Mouse (Mus musculus) frontal cortex, postnatal 25 days (tissue): Measurements from ENCODE around the gene Ern1.

Experiments
- DNase-seq, 2 experiments: peaks; one replicate each; pipeline ENCODE4 v3.0.0; 2022; ENCODE audit warnings: low spot score in 2 of 2

The Ern1 gene

DNA sequence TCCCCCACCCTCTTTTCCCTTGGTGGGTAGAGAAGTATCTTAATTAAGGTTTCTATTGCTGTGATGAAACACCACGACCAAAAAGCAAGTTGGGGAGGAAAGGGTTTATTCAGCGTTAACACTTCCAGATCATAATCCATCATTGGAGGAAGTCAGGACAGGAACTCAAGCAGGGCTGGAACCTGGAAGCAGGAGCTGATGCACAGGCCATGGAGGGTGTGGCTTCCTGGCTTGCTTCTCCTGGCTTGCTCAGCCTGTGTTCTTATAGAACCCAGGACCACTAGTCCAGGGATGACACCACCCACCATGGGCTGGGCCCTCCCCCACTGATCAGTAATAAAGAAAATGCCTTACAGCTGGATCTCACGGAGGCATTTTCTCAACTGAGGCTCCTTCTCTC is 96.9 kb downstream of the Ern1 start:
- no peak for DNase-seq

- no peak for DNase-seq
These were observed 98.0 kb downstream of the Ern1 start for GRCm38 (mm10) chr11:106389611-106390010.

DNA sequence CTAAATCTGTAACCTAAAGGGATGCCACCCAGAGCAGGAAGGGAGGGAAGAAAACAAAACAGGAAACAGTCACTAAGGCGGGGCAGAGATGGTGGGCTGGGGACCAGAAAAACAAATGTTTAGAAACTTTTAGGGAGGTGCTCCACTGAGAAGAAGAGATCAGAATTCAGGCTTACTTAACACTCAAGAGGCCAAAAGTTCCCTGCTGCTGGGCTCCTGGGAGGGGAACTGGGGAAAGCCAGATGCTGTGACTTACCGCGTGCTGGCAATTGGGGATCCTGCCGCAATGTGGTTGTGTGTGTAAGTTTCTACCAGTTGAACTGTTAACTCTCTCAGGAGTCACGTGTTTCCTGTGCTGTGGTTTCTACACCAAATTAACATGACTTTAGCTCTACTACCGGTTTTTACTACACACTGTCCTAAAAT is 99.8 kb downstream of the Ern1 start, which contains the start of gene Icam2:
Gene Icam2, minus strand, starts transcription at position 285 of the 426 bp plus-strand sequence.
- no peak for DNase-seq

GRCm38 (mm10) chr11:106387020-106387419 is 100.6 kb downstream of the Ern1 start:
- no peak for DNase-seq

GRCm38 (mm10) chr11:106386409-106386808 is 101.2 kb downstream of the Ern1 start:
- no peak for DNase-seq

GRCm38 (mm10) chr11:106383051-106383790 is 104.4 kb downstream of the Ern1 start:
- DNase-seq = no peak

DNA sequence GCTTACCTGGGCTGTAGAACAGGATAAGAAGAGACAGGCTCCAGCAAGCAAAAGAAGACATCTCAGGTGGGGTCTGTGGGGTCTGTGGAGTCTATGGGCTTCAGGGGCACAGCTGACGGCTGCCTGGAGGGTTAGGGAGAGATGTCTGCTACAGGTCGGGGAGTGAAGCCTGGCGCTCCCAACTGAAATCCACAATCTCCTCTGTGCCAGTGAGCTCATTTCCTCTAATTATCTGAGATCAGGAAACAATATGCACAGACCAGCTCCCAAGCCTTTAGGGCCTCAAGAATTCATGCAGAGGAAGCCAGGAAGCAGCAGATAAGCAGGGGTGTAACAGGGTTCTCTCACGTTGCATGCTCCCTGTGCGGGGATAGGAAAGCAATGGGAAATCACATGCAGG is 105.2 kb downstream of the Ern1 start:
- DNase-seq = no peak

GRCm38 (mm10) chr11:106381883-106382282 is 105.8 kb downstream of the Ern1 start:
- no peak for DNase-seq

DNA sequence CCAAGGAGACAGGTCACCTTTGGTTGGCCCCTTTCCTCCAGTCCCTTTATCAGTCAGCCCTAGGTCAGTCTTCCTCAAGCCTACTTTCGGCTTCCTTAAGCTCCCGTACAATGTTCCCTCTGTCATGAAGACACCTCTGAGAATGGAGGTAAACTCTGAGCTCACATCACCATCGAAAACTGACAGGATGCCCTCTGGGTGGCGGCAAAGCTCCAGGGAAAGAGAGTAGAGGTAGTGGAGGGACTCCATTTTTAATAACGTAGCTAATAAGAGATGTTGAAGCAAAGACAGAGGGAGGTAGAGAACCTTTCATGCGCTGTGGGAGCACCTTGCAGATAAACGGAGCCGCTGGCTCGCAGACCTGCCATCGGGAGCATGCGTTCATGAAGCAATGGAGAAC is 106.6 kb downstream of the Ern1 start:
- no peak for DNase-seq

DNA sequence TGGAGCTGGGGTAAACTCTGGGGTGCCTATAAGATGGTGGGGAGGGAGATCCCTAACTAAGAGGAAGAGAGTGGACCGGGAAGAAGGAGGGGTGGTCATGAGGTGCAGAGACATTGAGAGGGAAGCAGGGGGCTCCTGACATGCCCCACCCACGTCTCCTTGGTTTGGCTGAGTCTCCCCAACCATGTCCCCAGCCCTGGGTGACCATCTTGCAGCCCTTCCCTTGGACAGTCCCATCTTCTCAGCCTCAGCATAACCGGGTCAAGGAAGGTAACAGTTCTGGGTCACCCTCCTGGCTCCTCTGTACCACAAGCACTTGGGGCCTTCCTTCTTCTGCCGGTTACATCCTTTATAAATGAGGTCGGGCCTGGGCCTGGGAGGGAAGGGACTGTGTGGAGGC is 112.7 kb downstream of the Ern1 start:
- no peak for DNase-seq

DNA sequence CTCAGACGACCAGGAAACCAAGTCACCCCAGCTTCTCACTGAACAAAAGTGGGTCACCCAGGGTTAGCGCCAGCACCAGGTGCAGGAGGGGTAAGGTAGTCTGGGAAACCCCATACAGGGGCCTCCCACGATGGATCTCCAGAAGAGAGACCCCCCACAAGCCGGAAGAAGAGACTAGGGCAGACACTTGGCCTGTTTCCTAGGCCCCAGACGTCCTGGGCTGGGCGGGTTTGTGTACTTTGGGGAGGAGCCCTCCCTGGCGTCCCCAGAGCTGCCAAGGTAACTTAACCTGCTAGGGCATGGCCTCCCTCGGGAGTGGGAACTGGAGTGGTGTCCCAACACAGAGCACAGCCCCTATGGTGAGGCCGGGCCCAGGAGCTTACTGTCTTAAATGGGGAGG is 113.1 kb downstream of the Ern1 start:
- no peak for DNase-seq

DNA sequence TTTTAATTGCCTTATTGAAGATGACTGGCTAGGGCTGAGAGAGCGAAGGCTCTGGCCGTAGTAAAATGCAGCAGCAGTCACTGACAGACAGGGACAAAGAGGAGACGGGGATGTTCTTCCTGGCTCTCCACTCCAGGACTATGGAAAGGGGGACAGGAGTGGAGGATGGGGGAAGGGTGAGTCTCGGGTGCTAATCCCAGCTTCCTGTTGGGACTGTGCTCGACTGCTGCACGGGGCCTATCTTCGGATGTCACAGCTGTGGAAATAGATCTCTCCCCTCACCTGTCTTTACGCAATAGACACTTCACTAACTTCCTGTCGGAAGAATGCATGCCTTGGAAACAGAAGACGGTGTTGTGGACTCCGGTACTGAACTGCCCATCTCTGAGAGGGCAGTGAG is 113.7 kb downstream of the Ern1 start:
- DNase-seq = no peak

DNA sequence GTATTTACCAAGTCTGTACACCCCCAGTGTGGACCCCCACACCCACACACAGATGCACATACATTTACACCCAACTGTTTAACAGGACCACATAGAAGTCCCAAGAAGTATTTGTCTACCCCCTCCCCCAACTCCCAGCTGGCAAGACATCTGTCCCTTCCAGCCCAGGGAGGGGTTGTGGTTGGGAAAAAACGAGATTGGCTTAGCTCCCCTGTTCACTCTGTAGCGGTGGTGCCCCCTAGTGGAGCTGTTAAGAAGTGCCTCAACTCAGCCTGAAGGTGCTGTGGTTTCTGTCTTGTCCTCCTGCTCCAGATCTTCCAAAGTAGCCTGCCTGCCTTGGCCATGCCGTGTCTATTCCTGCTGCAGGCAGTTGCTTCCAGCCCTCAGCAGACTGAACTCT is 121.3 kb downstream of the Ern1 start:
- peak; percentile 64 to 73 for DNase-seq

DNA sequence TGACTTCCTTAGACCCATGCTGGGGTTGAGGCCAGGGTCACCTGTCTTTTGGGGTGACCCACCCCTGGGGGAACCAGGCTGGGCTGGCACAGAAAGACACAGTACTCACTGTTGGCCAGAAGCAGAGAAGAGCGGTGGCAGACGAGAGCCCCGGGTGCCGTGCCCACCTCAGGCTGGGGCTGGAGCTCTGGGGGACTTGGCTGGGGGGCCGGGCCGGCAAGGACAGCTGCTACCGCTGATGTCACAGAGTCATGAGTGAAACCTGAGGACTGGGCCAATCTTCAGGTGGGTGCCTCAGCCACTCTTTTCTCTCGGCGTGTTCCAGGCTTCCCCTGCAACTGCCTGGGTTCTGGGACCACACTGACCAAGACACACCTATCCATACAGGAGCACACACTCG is 122.3 kb downstream of the Ern1 start, which contains the start of gene Prr29:
Gene Prr29, plus strand, starts transcription at position 107 of the 400 bp plus-strand sequence.
- DNase-seq = no peak

DNA sequence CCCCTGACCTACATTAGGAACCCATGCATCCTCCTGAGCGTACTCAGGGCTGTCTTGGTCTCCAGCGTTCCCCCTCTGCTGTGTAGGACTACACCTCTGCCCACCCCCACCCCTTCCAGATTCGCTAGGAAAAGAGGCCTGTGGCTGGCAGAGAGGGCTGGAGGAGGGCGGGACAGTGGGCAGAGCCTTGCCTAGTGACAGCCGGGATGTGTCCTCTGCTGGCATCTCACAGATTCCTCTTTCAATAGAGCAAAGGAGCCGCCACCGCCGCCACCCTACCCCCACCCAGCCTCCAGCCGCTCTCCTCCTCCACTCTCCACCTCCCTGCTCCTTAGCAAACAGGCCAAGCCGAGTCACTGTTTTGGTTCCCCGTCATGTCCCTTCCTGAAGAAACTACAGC is 122.9 kb downstream of the Ern1 start:
- DNase-seq = no peak

DNA sequence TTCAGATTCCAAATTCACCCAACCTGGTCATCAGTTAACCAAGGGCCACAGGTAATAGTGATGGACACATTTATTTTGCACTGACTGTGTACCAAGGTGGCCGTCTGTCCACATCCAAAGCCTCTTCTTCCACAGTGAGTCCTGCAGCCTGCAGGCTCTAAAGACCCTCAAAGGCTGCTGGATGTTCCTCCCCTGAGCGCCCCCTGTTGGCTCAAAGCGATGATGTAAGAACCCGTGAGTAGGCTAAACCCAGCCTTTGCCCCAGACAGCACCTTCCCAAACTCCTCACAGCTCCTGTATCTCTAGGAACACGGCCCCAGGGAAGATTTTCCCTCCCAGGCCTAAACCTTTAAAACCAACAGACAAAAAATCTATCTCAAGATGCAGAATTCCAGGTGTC is 128.3 kb downstream of the Ern1 start:
- DNase-seq = no peak

- DNase-seq = no peak
These were observed 132.1 kb downstream of the Ern1 start for GRCm38 (mm10) chr11:106355382-106356128.

- DNase-seq = no peak
These were observed 133.5 kb downstream of the Ern1 start for GRCm38 (mm10) chr11:106354181-106354580.

DNA sequence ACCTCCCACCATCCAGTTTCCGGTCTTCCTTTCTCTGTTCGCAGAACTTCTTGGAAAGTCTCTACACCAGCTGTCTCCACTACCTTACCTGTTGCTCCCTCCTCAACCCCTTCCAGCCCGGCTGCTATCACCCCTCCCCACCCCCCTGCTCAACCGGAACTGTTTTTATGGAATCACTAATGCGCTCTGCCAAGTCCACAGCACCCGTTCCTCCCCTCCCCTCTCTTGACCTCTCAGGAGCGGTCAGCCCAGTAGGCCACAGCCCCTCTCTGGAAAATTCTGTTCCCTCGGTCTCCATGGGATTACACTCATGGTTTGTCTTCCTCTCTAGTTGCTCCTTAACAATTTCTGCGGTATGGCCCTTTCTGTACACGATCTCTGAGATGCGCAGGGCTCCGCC is 134.5 kb downstream of the Ern1 start, which contains the start of gene Scn4a:
Gene Scn4a, minus strand, starts transcription at position 101 of the 400 bp plus-strand sequence.
- DNase-seq = no peak

DNA sequence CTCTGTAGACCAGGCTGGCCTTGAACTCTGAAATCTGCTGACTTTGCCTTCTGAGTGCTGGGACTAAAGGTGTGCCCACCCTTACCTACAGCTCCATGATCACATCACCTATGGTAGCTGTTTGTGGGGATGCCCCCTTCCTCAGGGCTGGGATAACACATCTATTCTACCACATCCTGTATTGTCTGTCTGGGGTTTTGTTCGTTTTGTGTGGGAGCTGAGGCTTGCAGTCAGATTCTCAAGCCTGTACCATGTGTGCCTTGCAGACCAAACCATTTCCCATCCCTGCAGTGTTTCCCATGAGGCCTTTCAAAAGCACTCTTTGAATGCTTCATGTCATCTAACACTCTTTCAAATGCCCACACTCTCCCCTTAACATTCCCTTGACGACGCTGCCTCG is 135.7 kb downstream of the Ern1 start:
- no peak for DNase-seq

GRCm38 (mm10) chr11:106351253-106351652 is 136.4 kb downstream of the Ern1 start:
- DNase-seq = no peak

DNA sequence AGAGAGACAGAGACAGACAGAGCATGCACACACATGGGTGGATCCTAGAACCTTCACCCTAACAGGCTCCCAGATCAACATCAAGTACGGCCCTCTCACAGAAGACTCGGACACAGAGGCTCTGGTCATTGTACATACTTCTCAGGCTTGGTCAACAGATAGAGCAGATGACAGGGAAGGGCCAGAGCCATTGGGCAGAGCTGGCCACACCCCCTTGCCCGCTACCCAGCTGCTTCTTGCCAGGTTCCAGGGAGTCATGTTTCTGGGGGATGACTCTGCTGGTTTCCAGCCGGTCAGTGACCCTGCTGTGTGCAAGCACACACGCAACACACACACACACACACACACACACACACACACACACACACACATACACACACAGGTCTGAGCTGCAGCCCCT is 136.8 kb downstream of the Ern1 start:
- no peak for DNase-seq

DNA sequence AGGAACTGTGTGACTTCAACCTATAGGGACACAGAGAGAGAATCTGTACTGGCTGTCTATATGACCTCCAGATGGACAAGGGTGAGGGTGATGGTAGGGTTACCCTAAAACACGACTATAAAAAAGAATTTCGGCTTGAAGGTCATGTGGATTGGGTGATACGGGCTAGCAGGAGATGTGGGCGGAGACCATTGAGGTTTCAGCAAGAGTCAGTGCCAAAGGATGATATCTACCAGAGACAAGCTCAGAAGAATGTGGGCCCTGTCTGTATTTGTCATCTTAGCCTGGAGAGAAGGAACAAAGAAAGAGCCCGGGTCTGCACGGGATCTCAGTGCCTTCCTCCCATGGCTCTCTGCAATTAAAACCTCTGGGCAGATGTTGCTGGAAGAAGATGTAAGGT is 137.9 kb downstream of the Ern1 start:
- no peak for DNase-seq
